Mouse (Mus musculus) right cerebral cortex, adult 2 months (tissue): ENCODE results near the gene Jchain.

Source experiments
- DNase-seq, 2 experiments: peaks; one replicate each; pipeline ENCODE4 v3.0.0; 2021 to 2022; ENCODE audit warnings: low spot score in 2 of 2

Gene Jchain

DNA sequence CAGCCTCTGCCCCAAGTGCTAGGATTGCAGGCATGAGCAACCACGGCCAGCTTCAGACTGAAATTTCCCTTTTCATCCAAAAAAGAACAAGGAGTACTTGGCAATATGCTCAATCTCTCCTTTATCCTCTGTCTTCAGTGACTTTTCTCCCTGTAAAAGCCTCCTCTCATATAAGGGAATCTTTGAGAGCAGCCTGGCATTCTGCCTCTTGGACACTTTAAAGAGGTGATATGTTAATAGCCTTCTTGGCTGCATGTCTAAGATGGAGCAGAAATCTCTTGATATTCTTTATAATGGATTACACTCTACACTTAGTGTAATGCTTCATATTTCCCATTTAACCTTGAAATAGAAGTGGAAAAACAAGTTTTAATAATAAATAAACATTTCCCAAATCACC is 3.2 kb upstream of the Jchain start:
- no peak for DNase-seq

- peak; percentile 12 to 23 for DNase-seq
Measured at GRCm38 (mm10) chr5:88519232-88519631, 8.5 kb downstream of the Jchain start.

GRCm38 (mm10) chr5:88508990-88509389 is 18.7 kb downstream of the Jchain start:
- DNase-seq, result no peak

GRCm38 (mm10) chr5:88508555-88508954 is 19.1 kb downstream of the Jchain start:
- no peak for DNase-seq

- DNase-seq, result no peak
Measured at GRCm38 (mm10) chr5:88499781-88500180, 27.9 kb downstream of the Jchain start.

DNA sequence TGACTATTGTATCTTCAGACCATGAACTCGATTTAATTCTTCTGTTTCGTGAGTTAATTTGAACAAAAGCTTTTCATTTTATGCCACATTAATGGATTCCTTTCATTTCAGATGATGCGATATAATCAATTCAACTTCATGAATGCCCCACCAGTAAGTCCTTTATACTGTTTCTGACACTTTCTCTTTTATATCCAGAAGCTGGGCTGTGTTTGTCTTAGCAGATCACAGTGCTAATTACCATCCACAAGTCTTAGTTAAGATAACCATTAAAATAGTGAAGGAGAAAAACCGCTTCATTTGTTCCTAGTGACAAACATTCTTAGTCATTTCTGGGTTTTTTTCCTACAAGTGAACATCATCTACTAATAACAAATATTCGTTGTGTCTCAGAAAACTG is 36.6 kb downstream of the Jchain start:
- no peak for DNase-seq

GRCm38 (mm10) chr5:88489004-88489403 is 38.7 kb downstream of the Jchain start:
- DNase-seq, result no peak

GRCm38 (mm10) chr5:88487675-88488074 is 40.0 kb downstream of the Jchain start, which contains the start of gene Enam:
Gene Enam, plus strand, starts transcription at chr5:88487975.
- no peak for DNase-seq
